Mouse (Mus musculus) neural tube, embryonic 13.5 days (tissue): Measurements from ENCODE around the gene Milr1. TPM values are rescaled to one million over a fixed set of nuclear protein-coding genes. Genes with fewer than 3 reads are reported as not detected.
"Not testable (repeated sequence)": the region's sequence is repeated elsewhere in the genome, so short reads cannot be mapped to it uniquely, and the experiment has no call there.

Source experiments
- ATAC-seq: fragments of 200-750 bp; cut with Nextera tagmentation; 2 replicates; pipeline ENCODE4 v1.8.0; 2017; ENCODE audit warnings: low read depth, mild to moderate bottlenecking, moderate TSS enrichment, moderate library complexity
- H3K27ac ChIP-seq: fragments of 300-500 bp; sonication (generic); replicated peaks from 2 replicates; pipeline ENCODE4 v1.5.1; 2015; ENCODE audit warnings: moderate library complexity, mild to moderate bottlenecking, inconsistent platforms
- H3K27me3 ChIP-seq: fragments of 300-500 bp; sonication (generic); 2 replicates; pipeline ENCODE4 v1.6.1; 2015; ENCODE audit warnings: mild to moderate bottlenecking, inconsistent platforms
- H3K36me3 ChIP-seq: fragments of 300-500 bp; sonication (generic); 2 replicates; pipeline ENCODE4 v1.6.1; 2015; ENCODE audit warnings: mild to moderate bottlenecking, inconsistent platforms
- H3K4me1 ChIP-seq: fragments of 300-500 bp; sonication (generic); replicated peaks from 2 replicates; pipeline ENCODE4 v1.6.1; 2015; ENCODE audit warnings: inconsistent platforms
- H3K4me2 ChIP-seq: fragments of 300-500 bp; sonication (generic); 2 replicates; pipeline ENCODE4 v1.6.1; 2015; ENCODE audit warnings: inconsistent platforms, mild to moderate bottlenecking, moderate library complexity
- H3K4me3 ChIP-seq: fragments of 300-500 bp; sonication (generic); 2 replicates; pipeline ENCODE4 v1.5.1; 2015; ENCODE audit warnings: mild to moderate bottlenecking, inconsistent platforms
- H3K9ac ChIP-seq: fragments of 300-500 bp; sonication (generic); 2 replicates; pipeline ENCODE4 v1.6.1; 2015; ENCODE audit warnings: moderate library complexity, mild to moderate bottlenecking, inconsistent platforms
- H3K9me3 ChIP-seq: fragments of 300-500 bp; sonication (generic); 2 replicates; pipeline ENCODE4 v1.6.1; 2016; ENCODE audit warnings: inconsistent platforms
- WGBS: fragments of 180-500 bp; shearing (Covaris S2); methylation state at CpG from one replicate; pipeline ENCODE4 v1.1.7; 2015; 5-methylcytosine and 5-hydroxymethylcytosine counted together
- polyA plus RNA-seq: library from polyadenylated mRNA; unstranded; fragments of >200 nt; fragmentation: Nextera tagmentation; extraction: Ambion mirVana; gene quantifications from 2 replicates; pipeline ENCODE4 v1.2.1, GENCODE M21; 2015

Milr1 gene
- polyA plus RNA-seq, 1 experiment from 2014 or later: 1.3 TPM

DNA sequence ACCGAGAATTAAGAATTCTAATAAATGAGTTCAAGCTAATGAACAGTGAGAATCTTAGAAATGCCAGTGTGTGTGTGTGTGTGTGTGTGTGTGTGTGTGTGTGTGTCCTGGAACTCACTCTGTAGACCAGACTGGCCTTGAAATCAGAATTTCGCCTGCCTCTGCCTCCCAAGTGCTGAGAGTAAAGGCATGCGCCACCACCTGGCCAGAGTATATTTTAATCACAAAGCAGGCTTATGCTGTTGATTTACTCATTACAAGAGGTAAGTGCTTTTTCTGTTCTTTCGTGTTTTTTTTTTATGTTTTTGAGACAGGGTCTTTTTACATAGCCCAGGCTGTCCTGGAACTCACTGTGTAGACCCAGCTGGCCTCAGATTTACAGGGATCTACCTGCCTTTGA, 42.8 kb downstream of the Milr1 start:
- Histone ChIP-seq H3K27me3 (no peaks in the 10 kb centered on the region), H3K4me3 (no peak overlapping the region), H3K9me3 (no peaks in the 10 kb centered on the region), H3K4me1 (peaks cover 19% of the 10 kb centered on the region), H3K9ac (no peak overlapping the region), H3K4me2 (no peak overlapping the region), H3K36me3 (peaks cover 62% of the 10 kb centered on the region), H3K27ac (no peak overlapping the region)
- WGBS: 79% methylated on average over 4 of the region's 4 CpGs
- no peak for ATAC-seq

DNA sequence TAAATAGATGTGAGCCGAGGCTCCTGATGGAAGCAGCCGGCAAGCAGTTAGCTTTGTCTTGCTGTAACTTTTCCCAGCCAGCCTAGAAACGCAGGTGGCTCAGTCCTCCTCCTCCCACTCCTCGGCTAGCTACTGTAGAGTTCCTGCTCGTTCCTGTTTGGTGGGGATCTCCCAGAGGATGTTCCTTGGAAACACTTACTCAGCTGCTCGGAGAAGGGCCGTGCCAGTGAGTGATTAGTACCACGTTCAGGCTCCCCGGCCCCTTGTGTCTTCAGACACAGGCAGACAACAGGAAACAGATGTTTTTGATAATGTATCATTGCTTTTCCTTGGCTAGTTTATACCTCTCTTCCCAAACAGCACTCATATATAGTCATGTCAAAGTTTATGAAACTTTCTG, 44.7 kb downstream of the Milr1 start:
- 66% methylated on average over 9 of the region's 9 CpGs for WGBS
- no peak for ATAC-seq
- Histone ChIP-seq H3K4me3 (no peak overlapping the region), H3K4me2 (no peak overlapping the region), H3K27me3 (no peaks in the 10 kb centered on the region), H3K9me3 (no peaks in the 10 kb centered on the region), H3K36me3 (peaks cover 80% of the 10 kb centered on the region), H3K4me1 (peaks cover 8% of the 10 kb centered on the region), H3K27ac (no peak overlapping the region), H3K9ac (no peak overlapping the region)

DNA sequence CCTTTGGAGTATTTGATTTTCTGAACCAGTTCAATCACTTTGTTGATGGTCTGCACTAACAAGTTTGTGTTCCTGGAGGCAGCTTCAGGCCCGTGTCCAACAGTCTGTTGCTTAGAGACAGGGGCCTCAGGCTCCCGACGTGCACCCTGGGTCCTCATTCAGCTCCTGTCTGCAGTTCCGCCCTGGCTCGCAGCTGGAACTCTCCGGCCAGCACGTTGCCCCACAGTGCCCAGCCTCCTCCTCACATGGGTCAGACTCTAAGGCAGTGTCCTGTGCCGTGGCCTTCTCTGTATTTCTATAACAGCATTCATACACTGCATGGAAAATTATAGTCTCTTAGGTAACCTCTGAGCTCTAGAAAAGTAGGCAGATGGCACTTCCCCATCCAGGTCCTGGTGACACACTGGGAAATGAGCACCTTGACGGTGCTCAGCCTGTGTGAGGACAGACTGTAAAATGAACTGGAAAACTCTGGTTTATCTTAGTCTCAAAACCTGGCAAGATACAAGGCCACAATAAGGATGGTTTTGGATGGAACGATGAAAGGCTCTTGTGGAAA, 51.1 kb downstream of the Milr1 start:
- no peak overlapping the region for H3K9ac ChIP-seq
- no peak overlapping the region for H3K27ac ChIP-seq
- H3K4me3 ChIP-seq: no peak overlapping the region
- H3K9me3 ChIP-seq: no peaks in the 10 kb centered on the region
- H3K4me2 ChIP-seq: no peak overlapping the region
- ATAC-seq: no peak
- WGBS: 81% methylated on average over 10 of the region's 10 CpGs
- peaks cover 88% of the 10 kb centered on the region for H3K36me3 ChIP-seq
- no peaks in the 10 kb centered on the region for H3K27me3 ChIP-seq
- no peaks in the 10 kb centered on the region for H3K4me1 ChIP-seq

DNA sequence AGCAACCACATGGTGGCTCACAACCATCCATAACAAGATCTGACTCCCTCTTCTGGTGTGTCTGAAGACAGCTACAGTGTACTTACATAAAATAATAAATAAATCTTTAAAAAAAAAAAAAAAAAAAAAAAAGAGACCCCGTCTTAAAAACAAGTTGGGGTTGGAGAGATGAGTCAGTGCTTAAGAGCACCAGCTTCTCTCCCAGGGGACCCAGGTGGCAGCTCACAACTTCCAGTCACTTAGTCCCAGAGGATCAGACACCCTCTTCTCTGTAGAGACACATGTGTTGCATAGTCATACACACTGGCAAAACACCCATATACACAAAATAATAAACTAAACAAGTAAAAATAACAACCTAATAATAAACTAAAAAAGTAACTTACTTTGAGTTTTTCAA, 56.4 kb downstream of the Milr1 start:
- not testable (repeated sequence) for H3K27me3 ChIP-seq, H3K9ac ChIP-seq, H3K27ac ChIP-seq, H3K9me3 ChIP-seq, H3K4me2 ChIP-seq, H3K4me1 ChIP-seq, ATAC-seq, H3K4me3 ChIP-seq
- H3K36me3 ChIP-seq: peaks cover 80% of the 10 kb centered on the region
- WGBS: 100% methylated on average over 1 of the region's 1 CpGs

DNA sequence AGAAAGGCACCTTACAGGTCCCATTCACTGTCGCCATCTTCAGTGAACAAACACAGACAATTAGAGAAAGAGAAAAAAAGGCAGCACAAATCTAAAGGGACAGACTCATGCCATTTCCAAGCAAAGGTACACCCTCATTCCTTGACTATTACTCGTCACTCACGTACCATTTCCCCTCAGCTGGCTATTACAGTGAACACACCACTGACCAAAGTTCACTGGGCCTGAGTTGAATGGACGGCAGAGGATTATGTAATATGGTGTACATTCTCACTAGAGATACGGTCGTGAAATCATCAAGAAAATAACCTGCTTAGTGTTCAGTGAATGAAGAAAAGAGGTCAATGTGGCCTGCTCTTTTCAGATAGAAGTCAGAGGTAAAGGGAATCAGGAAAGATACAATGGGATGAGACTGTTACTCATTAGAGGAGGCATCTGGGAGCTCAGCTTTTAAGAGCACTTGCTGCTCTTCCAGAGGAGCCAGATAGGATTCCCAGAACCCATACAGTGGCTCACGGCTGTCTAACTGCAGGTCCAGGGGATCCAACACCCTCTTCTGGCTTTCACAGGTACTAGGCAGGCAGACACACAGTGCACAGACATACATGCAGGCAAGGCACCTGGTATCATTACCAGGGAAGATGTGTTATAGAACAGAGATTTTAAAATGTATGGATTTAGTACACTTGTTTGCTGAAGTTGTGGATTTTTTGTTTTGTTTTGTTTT, 61.5 kb downstream of the Milr1 start:
- no peak overlapping the region for H3K4me2 ChIP-seq
- ATAC-seq: no peak
- H3K4me1 ChIP-seq: no peaks in the 10 kb centered on the region
- no peak overlapping the region for H3K27ac ChIP-seq
- H3K36me3 ChIP-seq: peaks cover 93% of the 10 kb centered on the region
- no peaks in the 10 kb centered on the region for H3K9me3 ChIP-seq
- H3K4me3 ChIP-seq: no peak overlapping the region
- H3K27me3 ChIP-seq: no peaks in the 10 kb centered on the region
- no peak overlapping the region for H3K9ac ChIP-seq
- WGBS: 90% methylated on average over 7 of the region's 7 CpGs

DNA sequence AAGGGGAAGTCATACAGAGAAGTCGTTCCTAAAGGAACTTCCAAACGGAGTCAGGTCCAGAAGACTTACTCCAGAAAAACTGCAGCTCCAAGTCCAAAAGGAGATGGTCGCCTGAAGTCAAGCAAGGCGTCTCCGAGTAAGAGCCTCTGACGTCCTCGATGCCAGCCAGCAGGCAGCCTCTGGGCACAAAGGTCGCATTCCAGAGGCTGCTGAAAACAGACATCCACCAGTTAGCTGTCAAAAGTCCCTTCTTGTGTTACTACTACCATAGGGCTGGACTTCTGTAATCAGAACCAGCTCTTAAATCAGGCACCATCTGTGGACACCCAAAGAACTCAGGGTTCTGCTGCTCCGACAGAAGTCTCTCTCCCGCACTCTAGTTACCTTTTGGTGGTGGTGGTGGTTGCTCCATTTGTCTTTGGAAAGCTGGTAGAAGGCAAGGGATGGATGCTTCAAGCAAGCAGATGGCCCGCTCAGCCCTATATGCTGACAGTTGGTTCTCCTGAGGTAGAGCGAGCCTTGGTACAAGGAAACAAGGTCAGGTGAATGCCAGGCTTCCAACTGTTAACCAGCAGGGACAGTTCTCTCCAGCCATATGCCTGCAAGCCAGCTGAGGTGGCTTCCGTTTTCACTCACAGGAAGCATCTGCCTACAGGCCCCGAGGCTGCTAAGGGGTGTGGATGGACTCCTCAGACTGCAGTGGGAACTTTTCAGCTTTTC, 63.7 kb downstream of the Milr1 start:
- Histone ChIP-seq H3K27ac (no peak overlapping the region), H3K36me3 (peaks cover 95% of the 10 kb centered on the region), H3K4me1 (peaks cover 14% of the 10 kb centered on the region), H3K27me3 (no peaks in the 10 kb centered on the region), H3K4me2 (no peak overlapping the region), H3K9ac (no peak overlapping the region), H3K9me3 (no peaks in the 10 kb centered on the region), H3K4me3 (no peak overlapping the region)
- ATAC-seq: no peak
- WGBS: 86% methylated on average over 14 of the region's 14 CpGs

DNA sequence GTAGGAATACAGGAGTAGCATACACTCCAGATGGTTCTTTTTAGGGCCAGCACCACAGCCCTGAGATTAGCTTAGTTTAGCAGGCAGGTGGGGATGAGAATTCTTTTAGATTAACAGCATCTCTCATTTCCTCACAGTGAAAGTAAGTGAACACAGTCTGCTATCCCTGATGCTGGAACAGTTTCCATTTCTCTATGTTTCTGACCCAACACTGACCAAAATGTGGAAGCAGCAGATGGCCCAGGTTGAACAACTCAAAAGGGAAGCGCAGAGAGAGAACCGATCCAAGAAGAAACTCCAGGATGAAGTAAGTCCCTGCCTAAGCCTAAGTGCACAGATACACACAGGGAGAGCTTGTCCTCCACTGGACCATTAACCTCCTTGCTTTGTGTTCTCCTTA, 64.3 kb downstream of the Milr1 start:
- no peak overlapping the region for H3K4me2 ChIP-seq
- ATAC-seq: no peak
- H3K4me1 ChIP-seq: peaks cover 14% of the 10 kb centered on the region
- H3K9ac ChIP-seq: no peak overlapping the region
- peaks cover 93% of the 10 kb centered on the region for H3K36me3 ChIP-seq
- no peak overlapping the region for H3K4me3 ChIP-seq
- H3K27me3 ChIP-seq: no peaks in the 10 kb centered on the region
- 97% methylated on average over 2 of the region's 2 CpGs for WGBS
- H3K27ac ChIP-seq: no peak overlapping the region
- H3K9me3 ChIP-seq: no peaks in the 10 kb centered on the region

DNA sequence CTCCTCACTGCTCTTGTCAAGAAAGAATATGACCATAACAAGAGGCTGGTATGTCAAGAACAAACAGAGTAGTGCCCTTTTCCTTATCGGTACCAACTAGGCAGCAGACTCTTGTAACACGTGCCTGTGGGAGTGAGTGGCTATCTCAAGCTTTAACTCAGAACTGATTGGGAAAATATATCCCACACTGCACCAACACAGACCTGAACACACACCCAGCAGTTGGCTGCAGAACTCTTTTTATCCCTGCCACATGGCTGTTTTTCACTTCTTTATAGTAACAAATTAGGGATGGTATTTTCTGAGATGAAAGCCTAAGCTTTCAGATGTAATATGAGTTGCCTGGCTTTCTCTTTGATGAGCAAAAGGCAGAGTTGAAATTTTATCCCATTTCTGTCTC, 64.7 kb downstream of the Milr1 start:
- no peak for ATAC-seq
- no peaks in the 10 kb centered on the region for H3K27me3 ChIP-seq
- H3K36me3 ChIP-seq: peaks cover 93% of the 10 kb centered on the region
- H3K9ac ChIP-seq: no peak overlapping the region
- 94% methylated on average over 2 of the region's 2 CpGs for WGBS
- peaks cover 14% of the 10 kb centered on the region for H3K4me1 ChIP-seq
- no peak overlapping the region for H3K27ac ChIP-seq
- H3K4me3 ChIP-seq: no peak overlapping the region
- no peak overlapping the region for H3K4me2 ChIP-seq
- no peaks in the 10 kb centered on the region for H3K9me3 ChIP-seq

DNA sequence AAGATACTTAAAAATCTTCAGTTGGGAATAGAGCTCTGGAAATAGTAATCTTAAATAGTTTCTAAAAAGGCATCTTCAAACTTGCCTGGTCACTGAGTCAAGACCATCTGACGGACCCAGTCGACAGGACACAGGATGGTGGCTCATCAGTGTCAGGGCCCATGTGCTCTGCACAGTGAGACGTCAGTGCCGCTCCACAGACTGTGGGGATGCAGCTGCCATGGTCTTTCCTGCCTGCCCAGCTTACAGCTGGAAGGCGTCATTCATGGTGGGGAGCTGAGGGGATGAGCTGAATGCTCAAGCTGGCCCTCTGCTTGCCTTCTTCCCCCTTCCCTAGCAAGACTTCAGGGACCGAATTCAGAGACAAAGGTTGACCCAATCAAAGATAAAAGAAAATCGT, 65.3 kb downstream of the Milr1 start:
- Histone ChIP-seq H3K4me1 (peaks cover 14% of the 10 kb centered on the region), H3K27me3 (no peaks in the 10 kb centered on the region), H3K4me3 (no peak overlapping the region), H3K9ac (no peak overlapping the region), H3K9me3 (no peaks in the 10 kb centered on the region), H3K36me3 (peaks cover 93% of the 10 kb centered on the region), H3K4me2 (no peak overlapping the region), H3K27ac (no peak overlapping the region)
- WGBS: 89% methylated on average over 7 of the region's 7 CpGs
- ATAC-seq: no peak

DNA sequence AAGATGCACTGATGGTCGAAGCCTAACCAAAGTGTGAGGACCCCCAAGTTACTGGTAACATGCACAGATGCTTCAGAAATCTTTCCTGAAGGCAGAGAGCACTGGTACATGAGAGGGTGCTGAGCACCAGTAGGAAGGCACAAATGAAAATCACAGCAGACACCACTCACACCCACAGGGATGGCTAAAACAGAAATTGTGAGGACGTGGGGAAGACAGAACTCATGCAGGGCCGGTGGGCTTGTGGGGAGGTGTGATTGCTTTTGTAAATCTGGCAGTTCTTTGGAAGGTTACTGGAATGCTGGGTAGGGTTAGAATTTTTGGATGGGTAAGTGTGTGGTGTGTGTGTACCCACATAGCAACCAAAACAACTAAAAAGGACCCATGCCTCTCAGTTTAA, 66.1 kb downstream of the Milr1 start:
- Histone ChIP-seq H3K4me3 (no peak overlapping the region), H3K36me3 (peaks cover 90% of the 10 kb centered on the region), H3K9me3 (no peaks in the 10 kb centered on the region), H3K27me3 (no peaks in the 10 kb centered on the region), H3K9ac (no peak overlapping the region), H3K4me2 (no peak overlapping the region), H3K27ac (no peak overlapping the region), H3K4me1 (peaks cover 14% of the 10 kb centered on the region)
- WGBS: 89% methylated on average over 3 of the region's 3 CpGs
- ATAC-seq: no peak

DNA sequence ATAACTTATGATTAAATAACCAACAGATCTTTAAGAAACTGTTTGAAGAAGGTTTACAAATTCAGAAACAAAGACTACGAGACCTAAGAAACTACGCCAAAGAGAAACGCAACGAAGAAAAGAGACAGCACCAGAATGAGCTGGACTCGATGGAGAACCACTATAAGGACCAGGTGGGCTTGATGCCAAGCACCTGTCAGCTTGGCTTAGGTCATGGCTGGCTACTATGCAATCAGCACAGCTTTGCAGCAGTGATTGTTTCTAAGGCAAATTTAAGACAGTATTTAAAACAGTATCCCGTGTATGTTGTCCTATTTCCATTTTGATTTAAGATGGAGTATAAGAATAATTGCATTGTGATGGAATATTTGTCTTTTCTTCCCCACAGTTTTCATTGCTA, 66.8 kb downstream of the Milr1 start:
- WGBS: 81% methylated on average over 6 of the region's 6 CpGs
- Histone ChIP-seq H3K4me3 (no peak overlapping the region), H3K4me2 (no peak overlapping the region), H3K4me1 (peaks cover 14% of the 10 kb centered on the region), H3K9me3 (no peaks in the 10 kb centered on the region), H3K27ac (peak overlapping the region; percentile 64; the same call in 1 of the 2 replicates), H3K27me3 (no peaks in the 10 kb centered on the region), H3K9ac (0 out of 2 replicates have a peak overlapping the region, but pooled peaks have one; percentile 12), H3K36me3 (peaks cover 90% of the 10 kb centered on the region)
- ATAC-seq: no peak

DNA sequence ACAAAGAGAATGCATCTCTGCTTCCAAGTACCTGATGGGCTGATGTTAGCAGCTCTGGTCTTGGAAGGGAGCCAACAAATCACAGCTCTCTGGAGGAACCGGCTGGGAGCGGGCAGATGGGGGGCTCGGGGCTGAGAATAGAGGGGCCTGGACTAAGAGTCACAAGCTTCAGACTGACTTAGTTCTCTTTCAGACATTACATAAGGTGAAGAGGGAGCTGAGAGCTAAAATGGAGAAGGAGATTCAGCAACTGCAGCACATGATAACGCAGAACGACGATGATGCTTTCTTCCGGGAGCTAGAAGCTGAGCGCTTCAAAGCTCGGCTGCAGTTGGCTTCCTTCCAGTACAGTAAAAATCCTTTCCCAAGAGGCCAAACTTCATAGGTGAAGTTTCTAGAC, 67.3 kb downstream of the Milr1 start:
- H3K4me3 ChIP-seq: no peak overlapping the region
- H3K9me3 ChIP-seq: no peaks in the 10 kb centered on the region
- peaks cover 90% of the 10 kb centered on the region for H3K36me3 ChIP-seq
- H3K9ac ChIP-seq: 0 out of 2 replicates have a peak overlapping the region, but pooled peaks have one; percentile 12
- 50% methylated on average over 9 of the region's 9 CpGs for WGBS
- no peaks in the 10 kb centered on the region for H3K27me3 ChIP-seq
- H3K27ac ChIP-seq: peak overlapping the region; percentile 64
- ATAC-seq: 0 out of 2 replicates have a peak, but pooled peaks have one; percentile 23
- H3K4me2 ChIP-seq: no peak overlapping the region
- peaks cover 14% of the 10 kb centered on the region for H3K4me1 ChIP-seq
